Mouse (Mus musculus) heart, embryonic 11.5 days (tissue): ENCODE data around the gene Fancd2. TPM values are rescaled to one million over a fixed set of nuclear protein-coding genes. Genes with fewer than 3 reads are reported as not detected.

ENCODE experiments used
- microRNA-seq: library from miRNA; unstranded; fragments of <30 nt; microRNA quantifications from one replicate; pipeline ENCODE4, GENCODE M21; 2016; ENCODE audit warnings: borderline number of aligned reads
- polyA plus RNA-seq: library from polyadenylated mRNA; unstranded; fragments of >200 nt; fragmentation: Nextera tagmentation; extraction: Ambion mirVana; gene quantifications from 2 replicates; pipeline ENCODE4 v1.2.1, GENCODE M21; 2014

Gene Fancd2
- polyA plus RNA-seq, 1 experiment from 2014 or later: 12.6 TPM

Small RNA genes lying within 50 kb of the gene (microRNA-seq; reads per million reads assigned to microRNA genes)
- not detected for gene Gm23365

Other genes with a start within 250 kb of the Fancd2 start
- 0.11 and 0.15 TPM in 2 replicates for gene Cpne9, start 249.4 kb upstream of the Fancd2 start, polyA plus RNA-seq
- gene Brpf1, start 224.5 kb upstream of the Fancd2 start, polyA plus RNA-seq: 11.0 and 14.6 TPM in 2 replicates
- gene Ogg1, start 204.7 kb upstream of the Fancd2 start, polyA plus RNA-seq: 10.6 and 11.6 TPM in 2 replicates
- gene Camk1, start 187.7 kb upstream of the Fancd2 start, polyA plus RNA-seq: 106 and 109 TPM in 2 replicates
- 43.3 and 44.8 TPM in 2 replicates for gene Tada3, start 153.8 kb upstream of the Fancd2 start, polyA plus RNA-seq
- gene Arpc4, start 153.6 kb upstream of the Fancd2 start, polyA plus RNA-seq: 166 and 179 TPM in 2 replicates
- gene Ttll3, start 142.4 kb upstream of the Fancd2 start, polyA plus RNA-seq: 1.5 and 2.6 TPM in 2 replicates
- 15.9 and 21.2 TPM in 2 replicates for gene Rpusd3, start 112.3 kb upstream of the Fancd2 start, polyA plus RNA-seq
- gene Cidec, start 95.9 kb upstream of the Fancd2 start, polyA plus RNA-seq: not detected in 2 replicates
- gene Jagn1, start 89.1 kb upstream of the Fancd2 start, polyA plus RNA-seq: 58.9 and 65.8 TPM in 2 replicates
- gene Il17re, start 73.2 kb upstream of the Fancd2 start, polyA plus RNA-seq: 0.72 TPM in 2 replicates
- gene Il17rc, start 60.3 kb upstream of the Fancd2 start, polyA plus RNA-seq: 2.6 and 3.1 TPM in 2 replicates
- 31.1 and 37.2 TPM in 2 replicates for gene Creld1, start 48.4 kb upstream of the Fancd2 start, polyA plus RNA-seq
- gene Prrt3, start 29.8 kb upstream of the Fancd2 start, polyA plus RNA-seq: 0.23 and 0.27 TPM in 2 replicates
- gene Emc3, start within 50 bp of the Fancd2 start, polyA plus RNA-seq: 79.5 and 83.4 TPM in 2 replicates
- 0.41 and 0.57 TPM in 2 replicates for gene Fancd2os, start 69.0 kb downstream of the Fancd2 start, polyA plus RNA-seq
- gene Brk1, start 73.1 kb downstream of the Fancd2 start, polyA plus RNA-seq: 186 and 188 TPM in 2 replicates
- 31.2 and 40.9 TPM in 2 replicates for gene Vhl, start 92.3 kb downstream of the Fancd2 start, polyA plus RNA-seq
- 6.7 and 7.2 TPM in 2 replicates for gene Irak2, start 106.8 kb downstream of the Fancd2 start, polyA plus RNA-seq
- 0.93 and 1.1 TPM in 2 replicates for gene Tatdn2, start 165.4 kb downstream of the Fancd2 start, polyA plus RNA-seq
- 0.66 and 0.69 TPM in 2 replicates for gene Ghrl, start 188.2 kb downstream of the Fancd2 start, polyA plus RNA-seq
- 246 and 266 TPM in 2 replicates for gene Sec13, start 209.1 kb downstream of the Fancd2 start, polyA plus RNA-seq